Mouse (Mus musculus) gastrocnemius, adult 8-10 months (tissue): ENCODE data around the gene Gpr132. TPM values are rescaled to one million over a fixed set of nuclear protein-coding genes. Genes with fewer than 3 reads are reported as not detected.
A peak's percentile ranks its signal among the peaks of the same experiment; 100 is the strongest.

Source experiments
- DNase-seq, 2 experiments: peaks; one replicate each; pipeline ENCODE4 v3.0.0; 2022; ENCODE audit warnings: low spot score in 2 of 2
- total RNA-seq, 4 experiments: library from RNA; stranded (reverse); gene quantifications; 2 replicates each; pipeline ENCODE4 v1.2.4; 2022

Gene Gpr132
- total RNA-seq: not detected

- no peak for DNase-seq
These were observed at the start of gene Gpr132 for GRCm38 (mm10) chr12:112868178-112869087. TSS of gene Gpr132 (minus strand) at chr12:112868228.

- no peak for DNase-seq
These were observed 49.5 kb upstream of the Gpr132 start for GRCm38 (mm10) chr12:112917486-112917885.

GRCm38 (mm10) chr12:112916698-112917400 is 48.8 kb upstream of the Gpr132 start:
- peak; percentile 73 to 85 for DNase-seq

GRCm38 (mm10) chr12:112915587-112915986 is 47.6 kb upstream of the Gpr132 start:
- no peak for DNase-seq

- DNase-seq: no peak
These were observed 46.5 kb upstream of the Gpr132 start for GRCm38 (mm10) chr12:112914527-112914926.

GRCm38 (mm10) chr12:112912951-112913745 is 45.1 kb upstream of the Gpr132 start:
- DNase-seq: no peak

GRCm38 (mm10) chr12:112911701-112912100 is 43.7 kb upstream of the Gpr132 start:
- no peak for DNase-seq

- no peak for DNase-seq
These were observed 41.0 kb upstream of the Gpr132 start for GRCm38 (mm10) chr12:112908991-112909390.

- no peak for DNase-seq
These were observed 37.0 kb upstream of the Gpr132 start for GRCm38 (mm10) chr12:112905001-112905400.

- peak; percentile 57 to 67 for DNase-seq
These were observed 35.9 kb upstream of the Gpr132 start for GRCm38 (mm10) chr12:112903941-112904340.

GRCm38 (mm10) chr12:112900641-112901040 is 32.6 kb upstream of the Gpr132 start:
- no peak for DNase-seq

- DNase-seq: no peak
These were observed 30.9 kb upstream of the Gpr132 start for GRCm38 (mm10) chr12:112898960-112899359.

- no peak for DNase-seq
These were observed 30.3 kb upstream of the Gpr132 start for GRCm38 (mm10) chr12:112898351-112898750.

GRCm38 (mm10) chr12:112897522-112898212 is 29.6 kb upstream of the Gpr132 start:
- no peak for DNase-seq

- peak in 1 of 2 experiments; percentile 1 for DNase-seq
These were observed 26.9 kb upstream of the Gpr132 start for GRCm38 (mm10) chr12:112894969-112895368.

- DNase-seq: no peak
These were observed 26.4 kb upstream of the Gpr132 start for GRCm38 (mm10) chr12:112894303-112894884.

- no peak for DNase-seq
These were observed 17.4 kb upstream of the Gpr132 start for GRCm38 (mm10) chr12:112885465-112885864.

- DNase-seq: no peak
These were observed 13.3 kb upstream of the Gpr132 start for GRCm38 (mm10) chr12:112881301-112881815.

GRCm38 (mm10) chr12:112880661-112881060 is 12.6 kb upstream of the Gpr132 start:
- DNase-seq: no peak

- no peak for DNase-seq
These were observed 11.7 kb upstream of the Gpr132 start for GRCm38 (mm10) chr12:112879731-112880130.
